Mouse (Mus musculus): Measurements from ENCODE around the gene Hnrnpab. TPM values are rescaled to one million over a fixed set of nuclear protein-coding genes. Genes with fewer than 3 reads are reported as not detected.
"Not testable (repeated sequence)": the region's sequence is repeated elsewhere in the genome, so short reads cannot be mapped to it uniquely, and the experiment has no call there.

Hnrnpab gene
- polyA plus RNA-seq, 1 experiment: 135 TPM

DNA sequence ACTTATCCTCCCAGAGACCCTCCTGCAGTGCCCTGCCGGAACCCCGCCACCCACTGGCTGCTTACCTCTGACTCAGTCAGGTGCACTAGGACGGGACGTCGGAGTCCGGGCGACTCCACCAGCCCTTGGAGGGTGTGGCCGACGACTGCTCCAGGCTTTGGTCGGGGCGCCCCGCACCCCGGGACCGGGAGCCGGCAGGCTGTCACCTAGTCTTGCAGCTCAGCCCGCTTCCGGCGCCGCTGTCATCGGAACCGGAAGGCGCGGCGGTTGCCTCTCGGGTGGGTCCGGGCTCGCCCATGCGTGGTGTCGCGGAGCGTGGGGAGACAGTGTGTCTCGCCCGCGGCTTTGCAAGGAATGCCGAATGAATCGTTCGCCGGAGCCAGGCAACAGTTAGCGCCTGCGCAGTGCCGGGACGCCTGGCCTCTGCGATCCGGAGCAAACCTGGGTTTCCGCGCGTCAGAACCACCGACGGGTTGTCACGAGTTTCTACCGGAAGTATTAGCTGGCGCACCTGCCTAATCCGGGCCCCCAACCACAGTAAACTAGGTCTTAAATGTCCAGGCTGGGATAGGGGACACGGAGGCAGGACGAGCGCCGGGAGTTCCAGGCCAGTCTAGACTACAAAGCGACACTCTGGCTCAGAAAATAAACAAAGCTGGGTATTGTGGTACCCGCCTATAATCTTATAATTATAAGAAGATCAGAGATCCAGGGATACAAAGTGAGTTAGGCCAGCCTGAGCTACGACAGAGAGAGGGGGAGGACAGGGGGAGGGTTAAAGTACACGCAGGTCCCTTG is 29.1 kb upstream of the Hnrnpab start, which contains the start of gene Rmnd5b:
Rmnd5b (minus strand) TSS at position 372 of the 798 bp plus-strand sequence.
- peak; percentile 91 to 96 for DNase-seq (ENCODE audit: extremely low spot score in 1 of 2, low spot score in 1 of 2)

DNA sequence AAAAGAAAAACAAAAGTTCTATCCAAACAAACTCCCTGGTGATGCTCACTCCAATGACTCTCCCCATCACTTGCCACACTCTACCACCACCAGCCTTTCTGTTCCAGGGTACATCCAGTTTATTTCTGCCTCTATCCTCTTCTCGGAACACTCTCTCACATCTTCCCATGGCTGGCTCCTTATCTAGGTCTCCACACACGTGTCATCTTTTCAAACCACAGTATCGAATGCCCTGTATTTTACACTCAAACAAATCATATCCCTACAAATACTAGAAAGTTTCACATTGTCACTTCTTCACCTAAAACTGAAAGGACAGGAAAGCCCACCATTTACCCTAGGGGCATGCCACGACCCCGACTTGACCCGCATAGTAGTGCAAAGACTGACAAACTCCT is 28.5 kb upstream of the Hnrnpab start:
- DNase-seq (ENCODE audit: extremely low spot score in 1 of 2, low spot score in 1 of 2): no peak

- DNase-seq (ENCODE audit: extremely low spot score in 1 of 2, low spot score in 1 of 2): no peak
These were observed 27.1 kb upstream of the Hnrnpab start for GRCm38 (mm10) chr11:51633721-51634120.

GRCm38 (mm10) chr11:51633200-51633599 is 26.6 kb upstream of the Hnrnpab start:
- DNase-seq (ENCODE audit: extremely low spot score in 1 of 2, low spot score in 1 of 2): not testable (repeated sequence)

DNA sequence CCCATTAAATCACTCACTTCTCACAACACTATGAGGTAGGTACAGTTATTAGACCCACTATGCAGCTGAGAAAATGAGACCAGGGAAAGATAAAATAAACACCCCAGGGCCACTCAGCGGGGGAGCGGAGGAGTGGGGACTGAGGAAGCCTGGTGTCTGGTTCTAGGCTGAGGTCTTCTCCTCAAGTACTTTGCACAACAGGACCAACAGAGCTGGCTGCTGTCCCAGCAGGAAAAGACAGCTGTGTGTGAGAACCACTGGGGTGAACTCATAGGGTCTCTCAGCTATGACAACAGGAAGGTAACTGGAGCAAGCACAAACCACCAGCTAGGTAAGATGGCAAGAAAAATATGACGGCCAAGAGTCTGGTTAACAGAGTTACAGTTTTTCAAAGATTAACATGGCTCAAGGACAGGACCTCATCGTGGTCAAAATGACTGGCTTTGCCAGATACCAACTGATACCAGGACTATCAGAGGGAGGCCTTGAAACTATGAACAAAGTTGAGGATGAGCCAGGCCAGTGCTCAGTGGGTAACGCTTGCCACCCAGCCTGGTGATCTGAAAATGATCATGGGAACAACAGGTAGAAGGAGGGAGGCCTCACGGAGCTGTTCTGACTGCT is 25.6 kb upstream of the Hnrnpab start:
- DNase-seq (ENCODE audit: extremely low spot score in 1 of 2, low spot score in 1 of 2): no peak

- peak; percentile 70 to 77 for DNase-seq (ENCODE audit: extremely low spot score in 1 of 2, low spot score in 1 of 2)
These were observed 23.1 kb upstream of the Hnrnpab start for GRCm38 (mm10) chr11:51629651-51630314.

GRCm38 (mm10) chr11:51627907-51628306 is 21.3 kb upstream of the Hnrnpab start:
- DNase-seq (ENCODE audit: extremely low spot score in 1 of 2, low spot score in 1 of 2): no peak

DNA sequence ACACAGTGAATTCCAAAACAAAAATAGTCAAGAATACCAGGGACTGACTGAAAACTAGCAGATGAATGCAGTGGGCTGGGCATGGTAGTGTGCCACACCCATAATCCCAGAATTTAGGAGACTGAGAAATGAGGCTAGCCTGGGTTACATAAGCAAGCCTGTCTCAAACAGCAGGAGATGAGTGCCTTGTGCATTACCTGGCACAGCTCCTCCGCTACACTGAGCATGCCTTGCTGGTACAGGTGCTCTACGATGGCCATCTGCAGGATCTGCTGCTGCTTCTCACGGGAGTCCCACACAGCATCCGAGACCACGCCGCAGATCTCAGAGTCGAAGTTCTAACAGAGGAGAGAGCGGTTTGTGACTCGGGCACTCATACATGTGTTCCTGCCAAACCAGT is 20.8 kb upstream of the Hnrnpab start:
- DNase-seq (ENCODE audit: extremely low spot score in 1 of 2, low spot score in 1 of 2): peak in 1 of 2 experiments; percentile 46

DNA sequence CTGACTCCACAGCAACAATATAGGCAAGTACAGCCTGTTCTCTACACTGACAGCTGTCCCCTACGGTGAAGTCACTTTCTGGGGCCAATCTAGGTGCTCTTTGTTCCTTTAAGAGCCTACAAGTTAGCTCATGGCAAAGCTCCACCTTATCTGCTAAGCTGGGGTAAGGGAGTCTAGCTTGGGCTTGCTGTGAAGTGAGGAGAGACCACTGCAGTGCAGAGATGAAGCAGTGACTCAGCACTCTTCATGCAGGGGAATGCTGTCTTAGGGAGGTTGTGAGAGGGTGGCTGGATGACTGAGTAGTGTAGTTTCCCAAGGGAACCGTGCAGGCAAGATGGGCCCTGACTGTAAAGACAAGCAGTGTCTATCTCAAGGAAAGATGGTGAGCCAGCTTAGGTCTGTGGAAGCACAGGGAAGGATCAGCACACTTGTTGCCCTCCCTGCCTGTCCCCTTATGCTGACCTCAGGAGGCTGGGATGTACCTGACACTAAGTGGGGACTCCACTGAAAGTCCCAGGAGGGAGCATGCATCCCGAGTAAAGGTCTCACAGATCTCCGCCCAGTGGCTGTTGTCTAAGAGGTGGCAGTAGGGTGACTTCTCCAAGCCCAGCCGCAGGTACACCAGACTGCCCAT is 18.7 kb upstream of the Hnrnpab start:
- DNase-seq (ENCODE audit: extremely low spot score in 1 of 2, low spot score in 1 of 2): no peak

DNA sequence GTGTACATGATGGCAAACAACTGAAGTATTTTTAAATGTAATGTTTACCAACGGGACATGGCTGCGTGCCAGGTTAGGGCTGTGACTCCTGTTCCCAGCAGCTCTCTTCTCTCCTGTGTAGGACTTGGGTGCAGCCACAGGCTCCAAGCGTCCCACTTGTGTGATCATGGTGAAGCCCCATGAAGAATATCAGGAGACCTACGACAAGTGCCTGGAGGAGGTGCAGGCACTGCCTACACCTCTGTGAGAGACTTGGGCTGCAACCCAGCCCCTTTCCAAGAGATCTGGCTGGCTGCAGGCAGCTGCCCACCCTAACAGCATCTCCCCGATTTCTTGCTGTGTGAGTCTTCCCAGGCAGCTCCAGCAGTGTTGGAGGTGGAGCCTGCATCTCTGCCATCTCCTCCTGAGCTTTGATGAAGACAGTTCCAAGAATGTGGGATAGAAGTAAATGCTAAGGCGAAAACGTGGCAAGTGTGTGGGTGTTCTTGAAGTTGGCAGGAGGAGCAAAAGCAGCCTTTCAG is 16.4 kb upstream of the Hnrnpab start:
- peak; percentile 90 to 92 for DNase-seq (ENCODE audit: extremely low spot score in 1 of 2, low spot score in 1 of 2)

GRCm38 (mm10) chr11:51621776-51622175 is 15.1 kb upstream of the Hnrnpab start:
- DNase-seq (ENCODE audit: extremely low spot score in 1 of 2, low spot score in 1 of 2): no peak

- no peak for DNase-seq (ENCODE audit: extremely low spot score in 1 of 2, low spot score in 1 of 2)
These were observed 13.4 kb upstream of the Hnrnpab start for GRCm38 (mm10) chr11:51620084-51620483.

DNA sequence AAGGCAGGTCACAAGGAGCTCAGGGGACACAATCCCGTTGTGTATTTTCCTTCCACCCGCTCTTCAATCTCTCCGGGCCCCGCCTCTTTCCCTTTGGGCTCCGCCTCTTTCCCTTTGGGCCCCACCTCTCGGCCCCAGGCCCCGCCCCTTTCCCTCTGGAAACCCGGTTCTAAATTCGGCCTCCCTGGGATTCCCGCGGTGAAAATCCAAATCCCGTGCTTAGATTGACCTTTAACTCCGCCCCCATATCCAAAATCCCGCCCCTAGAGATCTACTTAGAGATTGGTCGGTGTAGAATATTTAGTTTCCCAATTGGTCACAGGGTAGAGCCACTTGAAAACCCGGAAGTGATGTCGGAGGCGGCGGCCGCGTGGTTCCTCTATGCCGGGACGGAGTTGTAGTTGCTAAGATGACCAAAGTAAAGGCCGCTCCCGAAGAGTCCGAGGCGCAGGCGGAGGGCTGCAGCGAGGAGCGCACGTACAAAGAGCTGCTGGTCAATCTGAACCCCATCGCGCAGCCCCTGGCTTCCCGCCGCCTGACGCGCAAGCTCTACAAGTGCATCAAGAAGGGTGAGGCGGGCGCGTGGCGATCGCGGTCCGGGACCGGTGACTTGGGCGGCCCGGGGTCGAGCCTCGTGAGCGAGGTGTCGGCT is 12.9 kb upstream of the Hnrnpab start, which contains the start of gene Nhp2:
Nhp2 (plus strand) TSS at position 327 of the 652 bp plus-strand sequence.
- peak; percentile 96 to 97 for DNase-seq (ENCODE audit: extremely low spot score in 1 of 2, low spot score in 1 of 2)

- DNase-seq (ENCODE audit: extremely low spot score in 1 of 2, low spot score in 1 of 2): no peak
These were observed 12.3 kb upstream of the Hnrnpab start for GRCm38 (mm10) chr11:51618894-51619408.

- DNase-seq (ENCODE audit: extremely low spot score in 1 of 2, low spot score in 1 of 2): peak in 1 of 2 experiments; percentile 89
These were observed 11.0 kb upstream of the Hnrnpab start for GRCm38 (mm10) chr11:51617693-51618092.

DNA sequence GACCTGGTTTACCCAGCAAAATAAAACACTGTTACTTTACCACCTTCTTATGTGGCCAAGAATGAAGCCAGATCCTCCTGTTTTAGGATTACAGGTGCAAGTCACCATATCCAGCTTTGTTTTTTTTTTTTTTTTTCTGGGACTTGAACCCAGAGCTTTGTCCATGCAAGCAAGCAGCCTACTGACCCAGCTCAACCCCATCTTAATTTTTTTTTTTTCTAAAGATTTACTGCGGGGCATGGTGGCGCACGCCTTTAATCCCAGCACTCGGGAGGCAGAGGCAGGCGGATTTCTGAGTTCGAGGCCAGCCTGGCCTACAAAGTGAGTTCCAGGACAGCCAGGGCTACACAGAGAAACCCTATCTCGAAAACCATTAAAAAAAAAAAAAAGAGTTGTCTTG is 9.5 kb upstream of the Hnrnpab start:
- DNase-seq (ENCODE audit: extremely low spot score in 1 of 2, low spot score in 1 of 2): not testable (repeated sequence)

DNA sequence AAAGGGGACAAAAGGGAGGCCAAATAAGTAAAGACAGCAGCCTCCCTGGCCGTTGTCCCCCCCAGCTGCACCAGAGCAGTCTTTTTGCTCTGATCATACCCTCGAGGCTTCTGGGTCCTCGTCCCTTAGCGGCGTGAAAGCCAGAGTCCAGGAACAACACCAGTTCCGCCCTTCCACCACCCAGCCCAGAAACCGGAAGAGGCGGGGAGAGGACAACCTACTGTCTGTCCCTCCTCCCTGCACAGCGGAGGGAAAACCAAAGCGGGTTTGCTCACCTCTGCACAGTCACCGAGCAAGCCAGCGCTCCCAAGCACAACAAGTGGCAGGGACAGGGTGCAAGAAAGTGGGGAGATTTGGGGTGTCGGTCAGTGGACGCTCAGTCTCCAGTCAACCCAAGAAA is 9.0 kb upstream of the Hnrnpab start:
- peak in 1 of 2 experiments; percentile 50 for DNase-seq (ENCODE audit: extremely low spot score in 1 of 2, low spot score in 1 of 2)

GRCm38 (mm10) chr11:51615129-51615528 is 8.5 kb upstream of the Hnrnpab start:
- DNase-seq (ENCODE audit: extremely low spot score in 1 of 2, low spot score in 1 of 2): no peak

GRCm38 (mm10) chr11:51614256-51614655 is 7.6 kb upstream of the Hnrnpab start:
- DNase-seq (ENCODE audit: extremely low spot score in 1 of 2, low spot score in 1 of 2): no peak

DNA sequence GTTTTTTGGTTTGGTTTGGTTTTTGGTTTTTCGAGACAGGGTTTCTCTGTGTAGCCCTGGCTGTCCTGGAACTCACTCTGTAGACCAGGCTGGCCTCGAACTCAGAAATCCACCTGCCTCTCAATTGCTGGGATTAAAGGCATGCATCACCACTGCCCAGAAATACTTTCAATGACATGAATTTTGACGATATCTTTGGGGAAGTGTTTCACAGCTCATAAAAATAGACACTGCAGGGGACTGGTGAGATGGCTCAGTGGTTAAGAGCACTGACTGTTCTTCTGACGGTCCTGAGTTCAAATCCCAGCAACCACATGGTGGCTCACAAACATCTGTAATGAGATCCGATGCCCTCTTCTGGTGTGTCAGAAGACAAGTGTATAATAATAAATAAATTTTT is 3.3 kb upstream of the Hnrnpab start:
- not testable (repeated sequence) for DNase-seq (ENCODE audit: extremely low spot score in 1 of 2, low spot score in 1 of 2)
